Mouse (Mus musculus): ENCODE data around the gene Tgfb2. TPM values are rescaled to one million over a fixed set of nuclear protein-coding genes. Genes with fewer than 3 reads are reported as not detected.

The Tgfb2 gene
- polyA plus RNA-seq, 1 experiment from 2014 or later = 47.8 TPM

DNA sequence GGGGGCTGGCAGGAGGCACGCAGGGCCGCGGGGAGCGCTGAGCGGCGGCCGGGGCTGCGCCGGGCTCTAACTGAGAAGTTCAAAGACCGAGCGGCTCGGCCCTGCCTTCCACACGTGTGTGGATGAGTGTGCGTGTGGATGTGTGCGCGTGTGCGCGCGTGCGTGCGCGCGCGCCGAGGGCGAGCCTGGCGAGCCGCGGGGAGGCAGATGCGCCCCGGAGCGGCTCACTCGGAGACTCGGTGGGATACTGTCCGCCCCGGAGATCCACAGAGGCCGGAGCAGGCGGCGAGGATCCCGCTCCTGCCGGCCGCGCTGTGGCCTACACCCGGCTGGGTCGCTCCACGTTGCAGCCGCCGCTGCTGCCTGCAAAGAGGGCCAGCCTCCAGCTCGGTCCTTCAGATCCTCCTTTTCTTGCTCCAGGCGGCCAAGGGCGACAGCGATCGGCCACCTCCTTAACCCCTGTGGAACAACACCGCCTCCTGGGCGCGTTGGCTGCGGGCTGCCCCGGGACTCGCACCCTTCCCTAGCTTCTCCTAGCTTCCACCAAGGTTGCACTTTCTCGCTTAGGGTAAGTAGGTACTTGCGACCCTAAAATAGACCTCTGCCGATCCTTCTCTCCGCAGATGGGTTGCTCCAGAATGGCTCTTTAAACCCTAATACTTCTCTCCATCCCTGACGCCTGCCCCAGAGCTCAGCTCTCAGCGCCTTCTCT lies 430 bp downstream of the Tgfb2 start:
- ATAC-seq (ENCODE audit: low read depth) (peak; percentile 78), DNase-seq (ENCODE audit: low spot score) (peak; percentile 91)
- H3K4me3 ChIP-seq (ENCODE audit: low read depth, low read length) = peak overlapping the region; percentile 58
- under 1% methylated on average over 33 of the region's 65 CpGs for WGBS
- H3K36me3 ChIP-seq (ENCODE audit: control insufficient read depth, insufficient read depth, low read length) = no peaks in the 10 kb centered on the region
- no peaks in the 10 kb centered on the region for H3K9me3 ChIP-seq (ENCODE audit: control insufficient read depth, low read length)
- H3K27ac ChIP-seq (replicated peaks; ENCODE audit: low read depth, low read length) = peak overlapping the region; percentile 92
- no peaks in the 10 kb centered on the region for H3K27me3 ChIP-seq (replicated peaks; ENCODE audit: control insufficient read depth, insufficient read depth, low read length)
- H3K4me1 ChIP-seq (ENCODE audit: control insufficient read depth, insufficient read depth, low read length) = peaks cover 12% of the 10 kb centered on the region
- peak overlapping the region; percentile 87 for H3K4me2 ChIP-seq (ENCODE audit: low read depth, low read length)
- peak overlapping the region; percentile 92 for H3K9ac ChIP-seq (ENCODE audit: low read depth, low read length)

GRCm38 (mm10) chr1:186703980-186704701 lies 1.6 kb downstream of the Tgfb2 start:
- peak overlapping the region; percentile 92 for H3K27ac ChIP-seq (replicated peaks; ENCODE audit: low read depth, low read length)
- peak overlapping the region; percentile 92 for H3K9ac ChIP-seq (ENCODE audit: low read depth, low read length)
- peak; percentile 50 for DNase-seq (ENCODE audit: low spot score)
- H3K9me3 ChIP-seq (ENCODE audit: control insufficient read depth, low read length) = no peaks in the 10 kb centered on the region
- no peaks in the 10 kb centered on the region for H3K27me3 ChIP-seq (replicated peaks; ENCODE audit: control insufficient read depth, insufficient read depth, low read length)
- no peak for ATAC-seq (ENCODE audit: low read depth)
- H3K36me3 ChIP-seq (ENCODE audit: control insufficient read depth, insufficient read depth, low read length) = peaks cover 2% of the 10 kb centered on the region; the same call in 1 of the 2 replicates
- peak overlapping the region; percentile 58 for H3K4me3 ChIP-seq (ENCODE audit: low read depth, low read length)
- under 1% methylated on average over 34 of the region's 36 CpGs for WGBS
- H3K4me2 ChIP-seq (ENCODE audit: low read depth, low read length) = peak overlapping the region; percentile 87
- H3K4me1 ChIP-seq (ENCODE audit: control insufficient read depth, insufficient read depth, low read length) = peaks cover 13% of the 10 kb centered on the region

- Histone ChIP-seq H3K4me2 (ENCODE audit: low read depth, low read length) (peak overlapping the region; percentile 87), H3K4me3 (ENCODE audit: low read depth, low read length) (peak overlapping the region; percentile 58), H3K27me3 (replicated peaks; ENCODE audit: control insufficient read depth, insufficient read depth, low read length) (no peaks in the 10 kb centered on the region), H3K27ac (replicated peaks; ENCODE audit: low read depth, low read length) (peak overlapping the region; percentile 92), H3K36me3 (ENCODE audit: control insufficient read depth, insufficient read depth, low read length) (peaks cover 8% of the 10 kb centered on the region; the same call in 1 of the 2 replicates), H3K4me1 (ENCODE audit: control insufficient read depth, insufficient read depth, low read length) (peaks cover 13% of the 10 kb centered on the region), H3K9me3 (ENCODE audit: control insufficient read depth, low read length) (no peaks in the 10 kb centered on the region), H3K9ac (ENCODE audit: low read depth, low read length) (peak overlapping the region; percentile 92)
- DNase-seq (ENCODE audit: low spot score) (peak; percentile 72), ATAC-seq (ENCODE audit: low read depth) (no peak)
- WGBS = under 1% methylated on average over 15 of the region's 15 CpGs
Measured at GRCm38 (mm10) chr1:186703256-186703979, 2.4 kb downstream of the Tgfb2 start.

- no peaks in the 10 kb centered on the region for H3K27me3 ChIP-seq (replicated peaks; ENCODE audit: control insufficient read depth, insufficient read depth, low read length)
- H3K27ac ChIP-seq (replicated peaks; ENCODE audit: low read depth, low read length) = peak overlapping the region; percentile 92
- H3K4me1 ChIP-seq (ENCODE audit: control insufficient read depth, insufficient read depth, low read length) = peaks cover 13% of the 10 kb centered on the region
- H3K4me3 ChIP-seq (ENCODE audit: low read depth, low read length) = peak overlapping the region; percentile 58
- H3K9me3 ChIP-seq (ENCODE audit: control insufficient read depth, low read length) = no peaks in the 10 kb centered on the region
- H3K4me2 ChIP-seq (ENCODE audit: low read depth, low read length) = peak overlapping the region; percentile 87
- peak; percentile 90 for DNase-seq (ENCODE audit: low spot score)
- H3K36me3 ChIP-seq (ENCODE audit: control insufficient read depth, insufficient read depth, low read length) = peaks cover 8% of the 10 kb centered on the region; the same call in 1 of the 2 replicates
- peak overlapping the region; percentile 92 for H3K9ac ChIP-seq (ENCODE audit: low read depth, low read length)
- WGBS = 6% methylated on average over 15 of the region's 15 CpGs
- peak; percentile 62 for ATAC-seq (ENCODE audit: low read depth)
Measured at GRCm38 (mm10) chr1:186702391-186703255, 3.2 kb downstream of the Tgfb2 start.

GRCm38 (mm10) chr1:186701206-186701905 lies 4.4 kb downstream of the Tgfb2 start:
- Histone ChIP-seq H3K9ac (ENCODE audit: low read depth, low read length) (no peak overlapping the region), H3K4me1 (ENCODE audit: control insufficient read depth, insufficient read depth, low read length) (peaks cover 18% of the 10 kb centered on the region), H3K9me3 (ENCODE audit: control insufficient read depth, low read length) (no peaks in the 10 kb centered on the region), H3K36me3 (ENCODE audit: control insufficient read depth, insufficient read depth, low read length) (peaks cover 8% of the 10 kb centered on the region; the same call in 1 of the 2 replicates), H3K27ac (replicated peaks; ENCODE audit: low read depth, low read length) (no peak overlapping the region; the same call in 1 of the 2 replicates), H3K4me2 (ENCODE audit: low read depth, low read length) (peak overlapping the region; percentile 45), H3K27me3 (replicated peaks; ENCODE audit: control insufficient read depth, insufficient read depth, low read length) (no peaks in the 10 kb centered on the region), H3K4me3 (ENCODE audit: low read depth, low read length) (peak overlapping the region; percentile 58)
- DNase-seq (ENCODE audit: low spot score) (peak; percentile 82), ATAC-seq (ENCODE audit: low read depth) (no peak)
- WGBS = 36% methylated on average over 8 of the region's 8 CpGs

GRCm38 (mm10) chr1:186700496-186700895 lies 5.3 kb downstream of the Tgfb2 start:
- Histone ChIP-seq H3K4me1 (ENCODE audit: control insufficient read depth, insufficient read depth, low read length) (peaks cover 26% of the 10 kb centered on the region), H3K4me2 (ENCODE audit: low read depth, low read length) (peak overlapping the region; percentile 45), H3K9me3 (ENCODE audit: control insufficient read depth, low read length) (no peaks in the 10 kb centered on the region), H3K27me3 (replicated peaks; ENCODE audit: control insufficient read depth, insufficient read depth, low read length) (no peaks in the 10 kb centered on the region), H3K27ac (replicated peaks; ENCODE audit: low read depth, low read length) (0 out of 2 replicates have a peak overlapping the region, but pooled peaks have one; percentile 15), H3K9ac (ENCODE audit: low read depth, low read length) (peak overlapping the region; percentile 34; the same call in 1 of the 2 replicates), H3K4me3 (ENCODE audit: low read depth, low read length) (peak overlapping the region; percentile 58), H3K36me3 (ENCODE audit: control insufficient read depth, insufficient read depth, low read length) (peaks cover 8% of the 10 kb centered on the region; the same call in 1 of the 2 replicates)
- no peak for DNase-seq (ENCODE audit: low spot score)
- no peak for ATAC-seq (ENCODE audit: low read depth)
- WGBS = 72% methylated on average over 3 of the region's 3 CpGs

DNA sequence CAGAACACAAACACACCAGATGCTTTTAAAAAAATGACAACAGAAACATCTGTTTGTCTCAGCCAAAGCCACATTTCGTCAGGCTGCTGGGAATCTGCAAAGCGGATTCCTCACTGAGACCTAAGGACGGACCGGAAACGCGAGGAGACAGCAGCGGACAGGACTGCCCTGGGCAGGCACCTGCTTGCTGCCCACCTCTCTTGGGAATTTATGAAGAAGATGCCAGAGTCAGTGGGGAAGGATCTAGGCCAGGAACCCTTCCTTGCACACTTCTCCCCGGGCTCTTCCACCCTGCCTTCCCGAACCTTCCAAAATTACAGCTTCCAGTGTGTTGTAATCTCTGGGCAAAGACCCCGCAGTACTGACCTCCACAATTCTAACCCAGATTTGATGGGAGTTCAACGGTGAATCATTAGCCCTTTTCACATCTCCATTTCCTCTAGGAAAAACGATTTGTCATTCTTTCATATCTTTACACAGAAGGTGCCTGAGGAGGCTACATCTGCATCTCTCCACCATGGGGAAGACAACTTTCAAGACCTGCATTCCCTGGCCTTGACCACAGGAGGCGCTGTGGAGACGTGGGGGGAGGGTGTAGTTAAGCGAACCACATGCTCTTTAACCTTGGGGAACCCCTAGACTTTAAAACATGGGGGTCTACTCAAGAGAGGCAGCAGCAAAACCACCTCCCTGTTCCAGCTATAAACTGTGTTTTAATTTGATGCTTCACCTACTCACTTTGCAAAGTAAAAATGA lies 7.0 kb downstream of the Tgfb2 start:
- H3K36me3 ChIP-seq (ENCODE audit: control insufficient read depth, insufficient read depth, low read length) = peaks cover 8% of the 10 kb centered on the region; the same call in 1 of the 2 replicates
- no peak overlapping the region for H3K27ac ChIP-seq (replicated peaks; ENCODE audit: low read depth, low read length)
- no peak overlapping the region for H3K4me2 ChIP-seq (ENCODE audit: low read depth, low read length)
- H3K4me3 ChIP-seq (ENCODE audit: low read depth, low read length) = no peak overlapping the region
- DNase-seq (ENCODE audit: low spot score) = no peak
- no peaks in the 10 kb centered on the region for H3K9me3 ChIP-seq (ENCODE audit: control insufficient read depth, low read length)
- peaks cover 41% of the 10 kb centered on the region for H3K4me1 ChIP-seq (ENCODE audit: control insufficient read depth, insufficient read depth, low read length)
- ATAC-seq (ENCODE audit: low read depth) = no peak
- H3K9ac ChIP-seq (ENCODE audit: low read depth, low read length) = no peak overlapping the region
- H3K27me3 ChIP-seq (replicated peaks; ENCODE audit: control insufficient read depth, insufficient read depth, low read length) = no peaks in the 10 kb centered on the region
- WGBS = 68% methylated on average over 15 of the region's 15 CpGs

All from embryonic facial prominence, embryonic 14.5 days (tissue).